Mouse (Mus musculus): ENCODE results near the gene Pcyt1b.
A peak's percentile ranks its signal among the peaks of the same experiment; 100 is the strongest.

The Pcyt1b gene

GRCm38 (mm10) chrX:93732407-93732806 lies 77.7 kb downstream of the Pcyt1b start:
- no peak for DNase-seq (ENCODE audit: low spot score)

- DNase-seq (ENCODE audit: low spot score): no peak
These were observed 78.5 kb downstream of the Pcyt1b start for GRCm38 (mm10) chrX:93732975-93733748.

- DNase-seq (ENCODE audit: low spot score): no peak
These were observed 94.5 kb downstream of the Pcyt1b start for GRCm38 (mm10) chrX:93749165-93749564.

- no peak for DNase-seq (ENCODE audit: low spot score)
These were observed 95.9 kb downstream of the Pcyt1b start for GRCm38 (mm10) chrX:93750566-93750965.

GRCm38 (mm10) chrX:93755210-93755842 lies 100.7 kb downstream of the Pcyt1b start:
- no peak for DNase-seq (ENCODE audit: low spot score)

GRCm38 (mm10) chrX:93756867-93757455 lies 102.3 kb downstream of the Pcyt1b start:
- DNase-seq (ENCODE audit: low spot score): peak; percentile 7

GRCm38 (mm10) chrX:93760770-93761169 lies 106.1 kb downstream of the Pcyt1b start:
- no peak for DNase-seq (ENCODE audit: low spot score)

GRCm38 (mm10) chrX:93789562-93789961 lies 134.9 kb downstream of the Pcyt1b start:
- no peak for DNase-seq (ENCODE audit: low spot score)

- peak; percentile 17 for DNase-seq (ENCODE audit: low spot score)
These were observed 138.5 kb downstream of the Pcyt1b start for GRCm38 (mm10) chrX:93793168-93793567.

Measured in urinary bladder, postnatal 14 days (tissue).